Mouse (Mus musculus) neural tube, embryonic 14.5 days (tissue): ENCODE data around the gene Nid1. TPM values are rescaled to one million over a fixed set of nuclear protein-coding genes. Genes with fewer than 3 reads are reported as not detected.
A peak's percentile ranks its signal among the peaks of the same experiment; 100 is the strongest.
"Not testable (repeated sequence)": the region's sequence is repeated elsewhere in the genome, so short reads cannot be mapped to it uniquely, and the experiment has no call there.

Source experiments
- ATAC-seq: fragments of 200-750 bp; cut with Nextera tagmentation; 2 replicates; pipeline ENCODE4 v1.8.0; 2017; ENCODE audit warnings: low read depth, mild to moderate bottlenecking, moderate TSS enrichment, moderate library complexity
- H3K27ac ChIP-seq: fragments of 300-500 bp; sonication (generic); 2 replicates; pipeline ENCODE4 v1.5.1; 2014; ENCODE audit warnings: low read depth, mild to moderate bottlenecking, control low read depth, low read length, moderate library complexity, mixed read lengths
- H3K27me3 ChIP-seq: fragments of 300-500 bp; sonication (generic); 2 replicates; pipeline ENCODE4 v1.6.1; 2014; ENCODE audit warnings: low read length; ENCODE audit not compliant: control insufficient read depth, insufficient read depth
- H3K36me3 ChIP-seq: fragments of 300-500 bp; sonication (generic); 2 replicates; pipeline ENCODE4 v1.6.1; 2014; ENCODE audit warnings: low read length, mixed read lengths; ENCODE audit not compliant: control insufficient read depth, insufficient read depth
- H3K4me1 ChIP-seq: fragments of 300-500 bp; sonication (generic); 2 replicates; pipeline ENCODE4 v1.6.1; 2014; ENCODE audit warnings: low read length; ENCODE audit not compliant: control insufficient read depth, insufficient read depth
- H3K4me2 ChIP-seq: fragments of 300-500 bp; sonication (generic); 2 replicates; pipeline ENCODE4 v1.6.1; 2014; ENCODE audit warnings: mild to moderate bottlenecking, low read depth, low read length, control low read depth
- H3K4me3 ChIP-seq: fragments of 300-500 bp; sonication (generic); 2 replicates; pipeline ENCODE4 v1.5.1; 2014; ENCODE audit warnings: low read depth, low read length, control low read depth, mixed read lengths
- H3K9ac ChIP-seq: fragments of 300-500 bp; sonication (generic); replicated peaks from 2 replicates; pipeline ENCODE4 v1.6.1; 2014; ENCODE audit warnings: low read depth, mild to moderate bottlenecking, control low read depth, low read length, mixed read lengths
- H3K9me3 ChIP-seq: fragments of 300-500 bp; sonication (generic); 2 replicates; pipeline ENCODE4 v1.6.1; 2016; ENCODE audit warnings: low read length; ENCODE audit not compliant: control insufficient read depth
- WGBS: fragments of 180-500 bp; shearing (Covaris S2); extraction: QIAGEN DNeasy Blood & Tissue Kit; methylation state at CpG from one replicate; pipeline ENCODE4 v1.1.7; 2014; 5-methylcytosine and 5-hydroxymethylcytosine counted together
- polyA plus RNA-seq: library from polyadenylated mRNA; unstranded; fragments of >200 nt; fragmentation: Nextera tagmentation; extraction: Ambion mirVana; gene quantifications from 2 replicates; pipeline ENCODE4 v1.2.1, GENCODE M21; 2014

The Nid1 gene
- polyA plus RNA-seq, 1 experiment from 2014 or later, result 39.1 TPM

- 92% methylated on average over 3 of the region's 3 CpGs for WGBS
- no peak for ATAC-seq
- Histone ChIP-seq H3K27ac (no peak overlapping the region), H3K4me1 (no peaks in the 10 kb centered on the region), H3K36me3 (no peaks in the 10 kb centered on the region), H3K4me2 (no peak overlapping the region), H3K9me3 (no peaks in the 10 kb centered on the region), H3K9ac (no peak overlapping the region), H3K27me3 (no peaks in the 10 kb centered on the region), H3K4me3 (no peak overlapping the region)
These were observed 23.1 kb upstream of the Nid1 start for GRCm38 (mm10) chr13:13414206-13414605.

- H3K4me3 ChIP-seq, H3K27me3 ChIP-seq, H3K27ac ChIP-seq, H3K4me1 ChIP-seq, H3K36me3 ChIP-seq, H3K9me3 ChIP-seq, H3K9ac ChIP-seq, H3K4me2 ChIP-seq: not testable (repeated sequence)
- WGBS, result 44% methylated on average over 23 of the region's 23 CpGs
- ATAC-seq, result peak; percentile 84; the same call in 1 of the 2 replicates
These were observed 22.0 kb upstream of the Nid1 start for GRCm38 (mm10) chr13:13415120-13416006.

GRCm38 (mm10) chr13:13416007-13416337 is 21.4 kb upstream of the Nid1 start:
- H3K4me2 ChIP-seq, H3K36me3 ChIP-seq, H3K9ac ChIP-seq, H3K27me3 ChIP-seq, H3K27ac ChIP-seq, H3K4me3 ChIP-seq, H3K9me3 ChIP-seq, H3K4me1 ChIP-seq: not testable (repeated sequence)
- WGBS, result 76% methylated on average over 2 of the region's 4 CpGs
- ATAC-seq, result peak; percentile 66

GRCm38 (mm10) chr13:13418859-13419258 is 18.5 kb upstream of the Nid1 start:
- not testable (repeated sequence) for H3K4me1 ChIP-seq, H3K27ac ChIP-seq, H3K4me2 ChIP-seq, H3K4me3 ChIP-seq, H3K27me3 ChIP-seq, H3K9me3 ChIP-seq, H3K9ac ChIP-seq, ATAC-seq, H3K36me3 ChIP-seq
- WGBS, result 95% methylated on average over 6 of the region's 12 CpGs

- not testable (repeated sequence) for H3K27me3 ChIP-seq, H3K4me2 ChIP-seq, H3K36me3 ChIP-seq, H3K4me3 ChIP-seq, H3K4me1 ChIP-seq, H3K9me3 ChIP-seq, H3K27ac ChIP-seq, ATAC-seq, H3K9ac ChIP-seq
- 77% methylated on average over 1 of the region's 5 CpGs for WGBS
These were observed 14.1 kb upstream of the Nid1 start for GRCm38 (mm10) chr13:13423301-13423700.

GRCm38 (mm10) chr13:13436161-13436560 is 1.2 kb upstream of the Nid1 start:
- not testable (repeated sequence) for H3K4me3 ChIP-seq, H3K36me3 ChIP-seq, H3K27ac ChIP-seq, H3K4me1 ChIP-seq, H3K27me3 ChIP-seq, H3K9me3 ChIP-seq, H3K4me2 ChIP-seq, H3K9ac ChIP-seq, ATAC-seq
- WGBS, result 83% methylated on average over 3 of the region's 7 CpGs

GRCm38 (mm10) chr13:13438112-13438953 is 982 bp downstream of the Nid1 start:
- H3K4me3 ChIP-seq, result not testable (repeated sequence)
- 7% methylated on average over 13 of the region's 28 CpGs for WGBS

GRCm38 (mm10) chr13:13445601-13446000 is 8.2 kb downstream of the Nid1 start:
- not testable (repeated sequence) for H3K4me3 ChIP-seq, H3K4me1 ChIP-seq, ATAC-seq, H3K9ac ChIP-seq, H3K27me3 ChIP-seq, H3K9me3 ChIP-seq, H3K36me3 ChIP-seq, H3K4me2 ChIP-seq, H3K27ac ChIP-seq
- 90% methylated on average over 5 of the region's 5 CpGs for WGBS

More at GRCm38 (mm10) chr13:13438112-13438953, 982 bp downstream of the Nid1 start:
- H3K36me3 ChIP-seq, H3K4me2 ChIP-seq, H3K9ac ChIP-seq, H3K9me3 ChIP-seq, H3K27me3 ChIP-seq, H3K27ac ChIP-seq, H3K4me1 ChIP-seq: not testable (repeated sequence)
- ATAC-seq, result peak; percentile 30; the same call in 1 of the 2 replicates
